Mouse (Mus musculus): ENCODE measurements around the gene Pagr1a. TPM values are rescaled to one million over a fixed set of nuclear protein-coding genes. Genes with fewer than 3 reads are reported as not detected.
A peak's percentile ranks its signal among the peaks of the same experiment; 100 is the strongest.

Gene Pagr1a
- total RNA-seq (2015) (44.2 and 55.4 TPM in 2 replicates), total RNA-seq (2017) (39.8 and 48.1 TPM in 2 replicates)

DNA sequence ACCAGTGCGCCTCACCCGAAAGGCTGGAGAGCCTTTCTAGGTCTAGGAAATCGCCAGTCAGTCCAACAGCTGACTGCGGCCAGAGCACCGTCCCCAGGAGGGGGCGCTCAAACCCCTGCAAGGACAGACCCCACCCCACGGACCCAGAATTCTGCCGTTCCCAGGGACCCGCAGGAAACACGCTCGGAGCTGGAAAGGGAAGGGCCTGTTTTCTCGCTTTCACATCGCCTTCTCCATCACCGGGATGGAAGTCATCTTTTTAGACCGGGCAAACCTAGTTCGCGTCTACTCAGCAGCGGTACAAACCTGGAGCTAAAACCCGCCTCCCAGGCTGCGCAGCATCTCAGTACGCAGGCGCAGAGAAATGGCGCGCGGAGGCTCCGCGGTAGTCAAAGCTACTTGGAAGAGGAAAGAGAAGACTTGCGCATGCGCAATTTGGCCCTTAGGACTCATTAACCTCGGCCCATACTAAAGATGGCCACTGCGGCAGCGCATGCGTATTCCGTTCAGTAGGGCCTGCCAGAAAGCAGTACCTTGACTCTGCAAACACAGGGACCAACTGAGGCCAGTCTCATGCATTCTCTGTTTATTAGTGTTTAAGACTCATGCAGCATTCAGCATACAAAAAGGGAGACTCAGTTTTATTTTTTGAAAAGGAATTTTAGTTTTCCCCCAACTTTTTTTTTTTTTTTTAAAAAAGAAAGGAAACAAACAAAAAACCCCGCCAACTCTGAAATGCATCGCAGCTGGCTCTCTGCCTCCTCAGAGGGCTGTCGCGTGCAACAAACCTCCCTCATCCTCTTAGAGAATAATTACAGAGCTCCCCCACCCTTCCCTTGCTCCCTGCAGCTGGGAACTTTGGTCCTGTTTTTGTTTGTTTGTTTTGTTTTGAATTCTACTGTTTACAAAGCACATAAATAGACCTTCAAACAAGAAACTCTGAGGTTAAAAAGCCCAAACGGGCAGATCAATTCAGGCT lies at the start of gene Pagr1a:
TSS of gene Pagr1a (minus strand) at position 382 of the 979 bp plus-strand sequence.
- ATAC-seq (replicated peaks; ENCODE audit: poor library complexity): peak; percentile 62

DNA sequence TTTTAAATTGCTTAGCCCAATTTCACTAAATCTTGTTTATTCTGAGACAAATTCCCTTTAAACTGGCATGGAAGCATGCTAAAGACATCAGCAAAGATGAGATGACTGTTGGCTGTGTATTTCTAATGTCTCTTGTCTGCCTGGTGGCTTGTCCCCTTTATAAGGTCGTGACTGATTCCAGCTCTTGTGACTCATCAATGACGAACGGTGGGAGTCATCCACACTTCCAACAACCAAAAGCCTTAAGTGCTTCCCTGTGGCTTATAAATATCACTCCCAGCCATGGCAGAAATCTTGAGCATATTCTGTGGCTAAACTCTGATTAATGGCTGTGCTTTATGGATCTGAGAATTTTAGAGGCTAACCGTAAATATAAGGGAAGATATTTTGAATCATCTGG lies 49.2 kb upstream of the Pagr1a start:
- no peak for ATAC-seq (replicated peaks; ENCODE audit: poor library complexity)

DNA sequence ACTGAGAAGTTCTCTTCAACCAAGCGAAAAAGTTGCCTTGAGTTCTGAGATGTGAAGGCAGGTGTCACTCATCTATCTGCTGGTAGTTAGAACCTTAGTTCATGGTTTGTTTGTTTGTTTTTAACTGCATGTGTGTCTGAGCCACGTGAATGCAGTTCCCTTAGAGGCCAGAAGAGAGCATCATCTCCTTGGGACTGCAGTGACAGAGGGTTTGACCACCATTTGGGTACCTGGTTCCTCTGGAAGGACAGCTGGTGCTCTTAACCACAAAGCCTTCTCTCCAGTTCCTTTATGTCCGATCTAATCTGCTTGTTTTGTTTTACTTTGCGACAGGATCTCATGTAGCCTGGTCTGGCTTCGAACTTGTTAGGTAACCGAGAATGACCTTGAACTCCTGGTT lies 48.4 kb upstream of the Pagr1a start:
- ATAC-seq (replicated peaks; ENCODE audit: poor library complexity): peak; percentile 39; the same call in 1 of the 2 replicates

DNA sequence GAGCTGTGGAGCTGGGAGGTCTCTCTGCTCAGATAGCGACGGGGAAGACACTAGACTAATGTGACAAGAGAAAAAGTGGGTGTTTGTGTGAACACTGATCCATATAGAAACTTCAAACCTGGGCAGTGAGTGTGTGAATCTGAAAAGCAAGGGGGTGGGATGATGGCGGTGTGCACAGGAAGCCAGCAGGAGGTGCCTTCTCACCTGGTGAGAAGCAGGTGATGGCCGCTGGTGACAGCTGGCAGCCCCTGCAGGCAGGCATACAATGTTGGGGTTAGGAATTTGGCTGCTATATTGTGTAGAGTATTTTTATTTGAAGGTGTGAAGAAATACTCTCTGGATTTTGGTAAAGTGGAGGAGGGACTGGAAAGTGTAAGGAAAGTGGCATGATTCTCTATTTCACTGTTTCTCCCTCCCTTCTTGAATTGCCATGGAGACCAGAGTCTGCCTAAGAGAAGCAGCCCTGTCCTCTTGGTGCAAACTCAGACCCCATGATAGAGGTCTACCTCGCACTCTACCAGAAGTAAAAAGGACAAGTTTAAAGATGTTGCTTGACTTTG lies 38.0 kb upstream of the Pagr1a start:
- no peak for ATAC-seq (replicated peaks; ENCODE audit: poor library complexity)

DNA sequence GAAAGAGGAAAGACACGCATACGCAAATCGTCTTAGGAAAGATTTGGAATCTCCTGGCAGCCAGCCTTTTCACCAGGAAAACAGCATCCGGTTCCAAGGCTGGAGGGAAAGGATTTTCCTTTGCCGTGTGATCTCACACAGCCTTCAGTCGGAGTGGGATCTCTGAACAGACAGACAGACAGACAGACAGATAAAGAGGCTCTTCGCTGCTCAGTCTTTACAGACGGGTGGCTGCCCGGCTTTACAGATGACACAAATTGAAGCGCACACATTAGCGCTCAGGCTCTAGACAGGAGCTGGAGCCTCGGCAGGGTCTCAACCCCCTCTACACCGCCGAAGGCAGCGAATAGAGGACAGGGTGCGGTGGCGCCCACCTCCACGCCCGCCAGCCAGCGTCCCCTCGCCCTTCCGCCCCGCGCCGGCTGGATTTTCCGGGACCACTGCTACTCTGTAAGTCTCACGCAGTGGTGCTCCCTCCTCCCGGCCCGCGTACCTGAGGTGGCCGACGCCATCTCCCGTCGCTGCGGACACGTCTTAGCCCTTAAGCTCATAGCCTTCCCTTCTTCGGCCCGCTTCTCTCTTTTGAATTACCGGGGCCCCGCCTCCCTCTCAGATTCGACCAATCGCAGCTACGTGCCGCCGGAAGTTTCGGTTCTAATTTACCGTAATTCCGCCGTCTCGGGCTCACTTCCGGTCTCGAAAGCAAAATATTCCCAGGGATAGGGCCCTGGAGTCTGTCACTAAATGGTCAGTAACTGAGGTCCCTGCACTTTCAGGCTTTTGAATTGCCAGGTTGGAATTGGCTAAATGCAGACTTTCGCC lies 24.9 kb upstream of the Pagr1a start, which contains the start of gene Kif22:
TSS of gene Kif22 (minus strand) at position 621 of the 822 bp plus-strand sequence.
- ATAC-seq (replicated peaks; ENCODE audit: poor library complexity): peak; percentile 99

DNA sequence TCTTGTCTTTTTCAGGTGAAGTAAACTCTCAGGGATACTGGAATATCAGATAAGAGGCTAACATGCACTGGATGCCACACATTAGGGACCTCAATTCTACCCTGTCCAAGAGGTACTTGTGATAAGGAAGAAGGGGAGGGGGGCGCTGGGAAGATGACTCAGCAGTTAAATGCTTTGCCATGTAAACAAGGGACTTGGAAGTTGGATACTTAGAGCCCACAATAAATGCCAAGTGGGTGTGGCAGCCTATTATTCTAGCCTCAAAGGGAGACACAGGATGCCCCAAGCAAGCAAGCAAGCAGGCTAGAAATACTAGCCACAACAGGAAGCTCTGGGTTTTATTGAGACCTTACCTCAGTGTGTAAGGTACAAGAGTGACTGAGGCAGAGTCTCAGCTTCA lies 14.1 kb upstream of the Pagr1a start:
- ATAC-seq (replicated peaks; ENCODE audit: poor library complexity): no peak

DNA sequence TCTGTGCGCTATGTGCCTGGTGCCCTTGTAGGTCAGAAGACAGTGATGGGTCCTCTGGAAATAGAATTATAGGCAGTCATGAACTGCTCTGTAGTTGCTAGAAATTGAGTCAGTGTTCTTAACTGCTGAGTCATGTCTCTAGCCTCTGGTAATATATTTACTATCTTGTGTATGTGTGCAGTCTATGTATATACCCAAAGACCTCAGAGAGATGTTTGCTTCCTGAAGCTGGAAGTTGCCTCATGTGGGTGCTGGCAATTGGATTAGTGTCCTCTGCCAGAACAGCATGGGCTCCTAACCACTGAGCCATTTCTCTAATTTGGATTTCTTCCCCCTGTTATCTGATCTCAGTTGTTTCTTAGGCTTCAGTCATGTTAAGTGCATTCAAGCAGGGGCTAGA lies 13.0 kb upstream of the Pagr1a start:
- no peak for ATAC-seq (replicated peaks; ENCODE audit: poor library complexity)

DNA sequence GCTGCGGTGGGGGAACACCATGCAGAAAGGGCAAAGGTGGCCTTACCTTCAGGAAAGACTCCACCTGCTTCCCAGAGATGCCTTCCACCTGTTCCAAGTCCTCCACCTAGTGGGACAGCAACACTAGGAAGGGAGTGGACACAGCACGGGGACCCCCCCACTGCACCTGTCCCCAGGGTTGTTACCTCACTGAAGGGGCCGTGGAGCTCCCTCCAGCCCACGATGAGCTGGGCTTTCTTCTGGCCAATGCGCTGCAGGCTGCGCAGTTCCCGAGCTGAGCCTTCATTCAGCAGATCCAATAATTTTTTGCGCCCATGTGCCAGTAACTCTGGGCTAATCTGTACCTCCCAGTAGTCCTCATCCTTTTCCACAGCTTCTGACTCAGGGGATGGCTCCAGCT lies 10.7 kb upstream of the Pagr1a start:
- ATAC-seq (replicated peaks; ENCODE audit: poor library complexity): no peak

DNA sequence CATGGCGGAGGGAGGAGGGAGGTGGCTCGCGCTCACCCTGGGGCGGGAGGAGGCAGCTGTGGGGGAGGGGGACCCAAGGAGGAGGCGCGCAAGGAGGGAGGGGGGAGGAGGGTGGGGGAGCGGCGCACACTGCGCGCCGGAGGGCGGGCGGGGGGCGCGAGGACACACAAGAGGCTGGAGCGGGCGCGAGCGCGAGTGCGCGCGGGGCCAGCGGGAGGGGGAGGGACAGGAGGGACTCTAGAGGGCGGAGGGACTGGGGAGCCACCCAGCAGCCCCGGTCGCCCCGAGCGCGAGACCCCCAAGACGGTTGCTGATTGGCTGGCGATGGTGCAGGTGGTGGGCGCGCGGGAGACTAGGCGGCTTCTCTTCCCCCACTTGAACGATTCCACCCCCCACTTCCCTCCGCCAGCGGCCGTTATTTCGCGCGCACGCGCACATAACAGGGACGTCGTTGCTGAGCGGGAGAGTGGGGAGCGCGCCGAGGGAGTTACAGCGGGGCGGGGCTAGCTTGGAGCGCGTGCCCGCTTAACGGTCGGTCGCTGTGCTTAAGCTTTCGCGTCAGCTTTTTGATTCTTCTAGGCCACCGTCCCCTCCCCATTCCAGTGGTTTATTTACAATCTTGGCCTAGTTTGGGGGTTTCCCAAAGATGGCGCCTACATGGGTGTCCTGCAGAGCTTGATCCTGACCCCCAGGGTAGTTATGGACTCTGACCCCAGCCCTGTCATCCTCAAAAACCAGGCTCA lies 10.0 kb upstream of the Pagr1a start, which contains the start of gene Maz:
TSS of gene Maz (minus strand) at position 54 of the 743 bp plus-strand sequence.
- ATAC-seq (replicated peaks; ENCODE audit: poor library complexity): peak; percentile 72

DNA sequence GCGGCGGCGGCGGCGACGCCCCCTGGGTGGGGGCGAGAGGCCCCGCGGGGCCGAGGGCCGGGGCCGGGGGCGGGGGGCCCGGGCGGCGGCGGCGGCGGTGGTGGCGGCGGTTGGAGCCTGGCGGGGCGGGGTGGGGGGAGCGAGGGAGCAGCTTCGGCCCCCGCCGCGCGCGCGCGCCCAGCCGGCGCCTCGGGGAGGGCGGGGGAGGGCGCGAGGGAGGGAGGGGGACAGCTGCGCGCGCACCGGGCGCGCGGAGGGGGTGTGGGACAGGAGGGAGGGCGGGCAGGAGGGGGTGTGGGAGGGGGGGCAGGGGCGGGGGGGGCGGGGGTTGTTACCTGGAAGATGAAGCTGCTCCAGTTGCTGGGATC lies 9.4 kb upstream of the Pagr1a start:
- peak; percentile 0; the same call in 1 of the 2 replicates for ATAC-seq (replicated peaks; ENCODE audit: poor library complexity)

DNA sequence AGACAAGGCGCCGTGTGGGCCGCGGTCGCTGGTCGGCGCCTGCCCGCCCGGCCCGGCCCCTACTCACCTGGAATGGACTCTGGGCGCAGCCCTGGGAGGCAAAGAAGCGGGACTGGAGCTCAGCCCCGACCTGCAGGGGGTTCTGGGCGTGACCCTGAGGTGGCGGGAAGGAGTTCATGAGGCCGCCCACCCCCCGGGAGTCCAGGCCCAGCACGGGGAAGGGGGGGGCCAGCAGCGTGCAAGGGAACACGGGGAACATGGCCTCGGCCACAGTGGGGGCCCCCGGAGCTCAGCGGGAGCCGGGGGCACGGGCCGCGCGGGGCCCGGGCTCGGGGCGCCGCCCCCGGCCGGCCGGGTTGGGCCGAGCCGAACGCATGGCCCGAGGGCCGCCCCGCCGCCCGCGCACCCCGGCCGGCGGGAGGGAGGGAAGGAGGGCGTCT lies 9.0 kb upstream of the Pagr1a start:
- ATAC-seq (replicated peaks; ENCODE audit: poor library complexity): 0 out of 2 replicates have a peak, but pooled peaks have one; percentile 6

DNA sequence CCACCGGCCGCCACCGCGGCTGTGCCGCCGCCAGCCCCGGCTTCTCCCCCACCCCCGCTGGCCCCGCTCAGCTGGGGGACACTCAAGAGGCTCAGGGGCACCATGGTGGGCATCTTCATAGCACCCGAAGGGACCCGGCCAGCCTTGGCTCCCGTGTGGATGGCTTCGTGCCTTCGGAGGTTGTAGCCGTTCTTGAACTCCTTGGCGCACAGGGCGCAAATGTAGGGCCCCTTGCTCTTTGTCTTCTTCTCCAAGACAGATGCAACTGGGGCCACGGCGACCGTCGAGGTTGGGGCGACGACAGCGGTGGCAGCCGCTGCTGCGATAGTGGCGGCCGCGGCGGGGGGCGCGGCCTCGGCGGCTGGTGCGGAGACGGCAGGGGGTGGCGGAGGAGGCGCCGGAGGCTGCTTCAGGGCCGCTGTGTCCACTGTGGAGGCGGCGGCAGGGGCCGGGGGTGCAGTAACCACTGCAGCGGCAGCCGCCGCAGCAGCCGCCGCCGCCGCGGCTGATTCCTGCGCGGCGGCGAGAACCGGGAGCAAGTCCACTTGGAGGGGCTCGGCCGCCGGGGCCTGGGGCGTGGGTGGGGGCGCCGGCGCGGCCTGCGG lies 8.5 kb upstream of the Pagr1a start:
- no peak for ATAC-seq (replicated peaks; ENCODE audit: poor library complexity)

DNA sequence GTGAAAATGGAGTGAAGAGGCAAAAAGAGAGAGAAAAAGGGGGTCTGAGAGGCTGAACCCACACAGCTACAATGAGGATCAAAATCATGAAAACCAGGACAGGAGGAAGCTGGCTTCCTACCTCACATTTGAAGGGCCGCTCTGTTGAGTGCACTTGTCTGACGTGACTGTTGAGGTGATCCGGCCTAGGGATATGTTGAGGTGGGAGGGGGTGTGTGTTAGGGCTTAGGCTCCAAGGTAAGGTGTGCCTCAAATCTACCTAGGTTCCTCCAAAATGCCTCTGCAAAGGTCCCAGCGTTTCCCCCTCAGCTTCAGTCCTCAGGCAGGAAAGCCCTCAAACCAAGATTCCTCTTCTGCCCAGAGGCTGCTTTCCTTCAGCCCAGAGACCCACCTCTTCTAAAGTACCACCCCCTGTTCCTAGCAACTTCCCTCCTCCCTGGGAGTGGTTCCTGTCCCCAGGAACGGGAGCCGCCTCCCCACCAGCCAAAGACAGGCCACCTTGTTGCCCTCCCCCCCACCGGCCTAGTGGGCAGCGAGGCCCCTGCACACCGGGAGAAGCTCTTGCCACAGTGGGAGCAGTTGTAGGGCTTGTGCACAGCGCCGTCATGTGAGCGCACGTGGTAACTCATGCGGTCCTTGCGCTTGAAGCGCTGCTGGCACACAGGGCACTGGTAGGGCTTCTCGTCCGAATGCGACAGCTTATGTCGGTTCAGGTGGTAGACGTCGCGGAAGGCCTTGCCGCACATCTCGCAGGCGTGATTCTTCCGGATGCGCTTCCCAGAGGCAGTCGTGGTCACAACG lies 7.8 kb upstream of the Pagr1a start:
- ATAC-seq (replicated peaks; ENCODE audit: poor library complexity): peak; percentile 20

DNA sequence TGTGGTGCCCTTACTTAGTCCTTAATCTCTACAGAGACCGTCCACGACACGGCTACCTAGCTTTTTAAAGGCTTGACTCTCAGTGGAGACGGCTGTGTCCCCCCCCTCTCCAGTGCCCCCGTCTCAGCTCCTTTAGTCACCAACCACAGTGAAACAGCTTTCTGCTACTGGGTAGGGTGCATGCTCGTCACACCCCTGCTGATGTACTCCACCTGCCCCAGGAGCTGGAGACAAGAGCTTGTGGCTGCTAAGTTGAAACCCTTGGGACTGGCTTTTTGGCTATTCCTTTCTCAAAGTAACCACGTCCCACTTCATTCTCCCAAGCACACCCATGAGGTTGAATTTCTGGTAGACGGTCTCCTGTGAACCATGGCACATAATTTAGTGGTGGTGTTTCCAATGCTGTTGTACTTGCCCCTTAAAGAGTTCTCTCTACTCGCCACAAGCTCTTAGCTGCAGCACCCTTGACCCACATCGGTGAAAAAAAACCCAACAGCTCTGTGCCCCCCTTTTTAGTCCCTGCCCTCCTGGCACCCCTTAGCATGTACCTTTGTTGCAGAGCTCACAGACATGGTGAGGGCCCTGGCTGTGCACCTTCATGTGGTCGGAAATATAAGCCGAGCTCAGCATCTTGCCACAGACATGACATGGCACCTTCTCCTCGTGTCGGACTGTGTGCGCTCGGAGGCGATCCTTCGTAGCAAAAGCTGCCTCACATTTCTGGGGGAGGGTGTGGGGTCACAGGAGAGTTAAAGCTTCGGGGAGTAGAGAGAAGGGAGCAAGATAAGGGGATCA lies 6.9 kb upstream of the Pagr1a start:
- no peak for ATAC-seq (replicated peaks; ENCODE audit: poor library complexity)

DNA sequence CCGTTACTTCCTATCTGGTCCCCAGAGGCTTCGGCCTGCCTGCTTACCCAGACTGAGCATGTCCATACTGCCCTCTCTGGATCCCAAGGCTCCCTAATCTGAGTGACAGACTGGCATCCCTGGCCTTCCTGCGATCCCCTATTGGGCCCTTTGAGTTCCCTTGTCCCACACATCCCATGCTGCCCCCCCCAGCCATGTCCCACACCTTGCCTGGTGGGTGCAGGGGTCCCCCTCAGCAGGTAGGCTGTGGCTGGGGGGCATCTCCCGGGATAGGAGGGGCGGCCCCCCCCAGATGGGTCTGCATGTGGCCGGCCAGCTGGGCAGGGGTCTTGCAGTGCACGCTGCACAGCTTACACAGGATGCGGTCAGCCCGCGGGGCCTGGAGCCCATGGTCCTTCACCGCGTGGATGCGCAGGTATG lies 6.1 kb upstream of the Pagr1a start:
- no peak for ATAC-seq (replicated peaks; ENCODE audit: poor library complexity)

DNA sequence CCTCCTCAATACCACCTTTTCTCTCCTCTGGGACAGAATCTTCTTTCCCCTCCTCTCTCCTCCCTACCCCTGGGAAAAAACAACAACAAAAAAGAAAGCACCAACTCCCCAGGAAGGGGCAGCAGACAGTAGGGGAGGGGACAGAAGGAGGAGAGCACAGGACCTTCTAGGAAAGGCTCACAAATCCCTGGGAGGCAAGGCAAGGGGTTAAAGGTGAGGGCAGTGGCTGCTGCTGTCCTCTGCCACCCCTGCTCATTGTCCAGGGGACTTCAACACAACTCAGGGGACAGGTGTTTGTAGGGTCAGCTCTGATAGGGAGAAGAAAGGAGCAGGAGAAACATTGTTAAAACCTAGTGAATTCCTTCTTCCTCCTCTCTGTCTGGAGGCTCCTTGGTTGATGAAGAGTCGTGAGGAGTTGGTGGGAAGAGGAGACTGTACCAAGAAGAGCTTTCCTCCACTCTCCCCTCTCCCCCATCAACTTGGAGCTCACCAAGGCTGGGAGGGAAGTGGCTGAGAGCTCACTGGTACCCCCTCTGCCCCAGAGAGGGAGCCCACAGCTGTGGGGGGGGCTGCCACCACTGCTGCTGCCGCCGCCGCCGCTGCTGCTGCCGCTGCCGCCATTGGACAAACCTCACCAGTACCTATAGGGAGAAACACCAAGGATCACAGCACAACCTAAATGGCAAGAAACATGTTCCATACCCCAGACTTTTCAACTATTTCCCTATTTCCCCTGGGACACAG lies 5.5 kb upstream of the Pagr1a start:
- no peak for ATAC-seq (replicated peaks; ENCODE audit: poor library complexity)
